ENCODE assay signal across 9 mouse cellular contexts in genomic region chr2:131546308-131546700, GRCm38 (mm10). TPM values are rescaled to one million over a fixed set of nuclear protein-coding genes. Genes with fewer than 3 reads are reported as not detected.
A peak's percentile ranks its signal among the peaks of the same experiment; 100 is the strongest.
DNase-seq lines count a peak whose midpoint lies in the region; ATAC-seq and TF ChIP-seq lines count a peak whose summit lies in the region.
"Had no signal": no experiment of that assay in that cellular context is flagged by ENCODE, and none has a peak within 500 bp of the region (broad histone marks: within the 10 kb centered on the region; RNA-seq: fewer than 3 reads in every experiment).

No protein-coding gene starts in this region.

- peak overlapping the region; percentile 90 for H3K4me2 ChIP-seq in heart, embryonic 12.5 days
- peak overlapping the region; percentile 71 for H3K4me2 ChIP-seq in hindbrain, embryonic 11.5 days (replicated peaks; ENCODE audit: low read depth, low read length)
- H3K4me2 ChIP-seq in midbrain, embryonic 12.5 days (replicated peaks): peak overlapping the region; percentile 63

- H3K9me3 ChIP-seq in heart, embryonic 12.5 days (replicated peaks): no peaks in the 10 kb centered on the region
- no peaks in the 10 kb centered on the region for H3K9me3 ChIP-seq in ES-E14 (ENCODE audit: control insufficient read depth, insufficient read depth, low read depth, low read length)
- H3K9me3 ChIP-seq in hindbrain, embryonic 11.5 days (ENCODE audit: control insufficient read depth, low read length): no peaks in the 10 kb centered on the region
- no peaks in the 10 kb centered on the region for H3K9me3 ChIP-seq in midbrain, embryonic 12.5 days

- H3K9ac ChIP-seq in heart, embryonic 12.5 days: peak overlapping the region; percentile 65
- peak overlapping the region; percentile 24 for H3K9ac ChIP-seq in ES-E14 (ENCODE audit: insufficient read depth, low read depth, low read length, poor library complexity, severe bottlenecking)
- peak overlapping the region; percentile 52 for H3K9ac ChIP-seq in hindbrain, embryonic 11.5 days (ENCODE audit: low read depth, low read length)
- peak overlapping the region; percentile 61 for H3K9ac ChIP-seq in midbrain, embryonic 12.5 days (replicated peaks)

- H3K4me1 ChIP-seq in heart, embryonic 12.5 days (replicated peaks): peaks cover 19% of the 10 kb centered on the region
- H3K4me1 ChIP-seq in ES-E14 (ENCODE audit: control insufficient read depth in 2 of 2, insufficient read depth in 2 of 2, low read length in 2 of 2, poor library complexity in 1 of 2): peaks cover 0 to 2% of the 10 kb centered on the region in 2 experiments; a peak in 2 of 4 replicates
- no peaks in the 10 kb centered on the region for H3K4me1 ChIP-seq in hindbrain, embryonic 11.5 days (replicated peaks; ENCODE audit: control insufficient read depth, insufficient read depth, low read length)
- H3K4me1 ChIP-seq in midbrain, embryonic 12.5 days: peaks cover 7% of the 10 kb centered on the region

- no peak for DNase-seq in heart, postnatal 10 days
- DNase-seq in ES-E14 (ENCODE audit: low read depth, low spot score): no peak
- peak; percentile 55 for DNase-seq in hindbrain, embryonic 11.5 days (ENCODE audit: low spot score)
- no peak for DNase-seq in frontal cortex, postnatal 36 days (ENCODE audit: low spot score in 2 of 2)
- no peak for DNase-seq in thymus, postnatal 25 days
- no peak for DNase-seq in thymus, postnatal 10 days (ENCODE audit: low spot score in 2 of 2)

- H3K36me3 ChIP-seq in heart, embryonic 12.5 days: no peaks in the 10 kb centered on the region
- no peaks in the 10 kb centered on the region for H3K36me3 ChIP-seq in ES-E14 (ENCODE audit: control insufficient read depth, insufficient read depth, low read length, poor library complexity, severe bottlenecking)
- no peaks in the 10 kb centered on the region for H3K36me3 ChIP-seq in hindbrain, embryonic 11.5 days (ENCODE audit: control insufficient read depth, insufficient read depth, low read length)
- no peaks in the 10 kb centered on the region for H3K36me3 ChIP-seq in midbrain, embryonic 12.5 days

- peaks cover 73% of the 10 kb centered on the region for H3K27me3 ChIP-seq in heart, embryonic 12.5 days (replicated peaks)
- peaks cover 28% of the 10 kb centered on the region for H3K27me3 ChIP-seq in hindbrain, embryonic 11.5 days (ENCODE audit: control insufficient read depth, insufficient read depth, low read length)
- H3K27me3 ChIP-seq in midbrain, embryonic 12.5 days: peaks cover 53% of the 10 kb centered on the region

- in situ Hi-C loops in ES-E14 (cut with MboI; ENCODE audit: low sequenced_read_pairs in 2 of 2, unreplicated experiment in 2 of 2): loop anchor here (10.0 kb wide), 2 partner anchors 258 to 268 kb away; no protein-coding TSS in a partner anchor

- no peak; the same call in 1 of the 2 replicates for ATAC-seq in heart, embryonic 12.5 days (ENCODE audit: insufficient number of reproducible peaks, low FRiP score)
- ATAC-seq in hindbrain, embryonic 11.5 days (ENCODE audit: low FRiP score): no peak; the same call in 1 of the 2 replicates
- no peak for ATAC-seq in midbrain, embryonic 12.5 days (ENCODE audit: low FRiP score, low read depth)

- H3K4me3 ChIP-seq in heart, embryonic 12.5 days: peak overlapping the region; percentile 61
- peak overlapping the region; percentile 60 to 63; a peak in 3 of 4 replicates for H3K4me3 ChIP-seq in ES-E14 (ENCODE audit: insufficient read depth in 1 of 2, low read depth in 1 of 2, low read length in 2 of 2, poor library complexity in 1 of 2, severe bottlenecking in 1 of 2)
- H3K4me3 ChIP-seq in hindbrain, embryonic 11.5 days (ENCODE audit: low read depth, low read length): peak overlapping the region; percentile 39
- peak overlapping the region; percentile 43 for H3K4me3 ChIP-seq in midbrain, embryonic 12.5 days

- no peak overlapping the region for H3K27ac ChIP-seq in heart, embryonic 12.5 days (ENCODE audit: poor library complexity, severe bottlenecking)
- H3K27ac ChIP-seq in ES-E14 (ENCODE audit: insufficient read depth, low read depth, low read length, poor library complexity, severe bottlenecking): no peak overlapping the region
- no peak overlapping the region for H3K27ac ChIP-seq in hindbrain, embryonic 11.5 days (ENCODE audit: low read depth, low read length)
- no peak overlapping the region for H3K27ac ChIP-seq in midbrain, embryonic 12.5 days (replicated peaks)

- WGBS in heart, embryonic 12.5 days: 2% methylated on average over 27 of the region's 27 CpGs
- 4% methylated on average over 27 of the region's 27 CpGs for WGBS in hindbrain, embryonic 11.5 days
- 3% methylated on average over 27 of the region's 27 CpGs for WGBS in midbrain, embryonic 12.5 days

- intact Hi-C loops in heart, postnatal 10 days (cut with DNase I): loop anchor here (5.0 to 10.0 kb wide), 2 partner anchors 226 to 398 kb away; no protein-coding TSS in a partner anchor

TF ChIP-seq in ES-E14, 5 proteins besides CTCF, POLR2A, EP300 and RAD21:
- TF ChIP-seq CHD2 (IDR thresholded peaks at IDR 0.05; ENCODE audit: low read depth, low read length) (no peak), MAFK (IDR thresholded peaks at IDR 0.05; ENCODE audit: insufficient read depth, low read depth, low read length) (no peak), HCFC1 (IDR thresholded peaks at IDR 0.05; ENCODE audit: borderline replicate concordance, insufficient read depth, low read length) (no peak), ZC3H11A (IDR thresholded peaks at IDR 0.05; ENCODE audit: borderline replicate concordance, low read depth, low read length) (no peak), ZNF384 (IDR thresholded peaks at IDR 0.05; ENCODE audit: low read depth, low read length) (no peak)

RNA-seq across cellular contexts. Expression of gene Adra1d, which starts 15.8 kb away (rescaled TPM):
- polyA plus RNA-seq in heart, embryonic 12.5 days (2016; fragmentation: Nextera tagmentation; extraction: Ambion mirVana): 0.23 and 0.45 TPM in 2 replicates
- 1 to 10 TPM; 4.3 to 4.5 TPM for total RNA-seq in heart, postnatal 10 days (2021)
- total RNA-seq in ES-E14 (2012; rRNA removed): 0.79 and 0.85 TPM in 2 replicates
- polyA plus RNA-seq in hindbrain, embryonic 11.5 days (2014; fragmentation: Nextera tagmentation; extraction: Ambion mirVana): 0.17 and 0.18 TPM in 2 replicates
- 0.20 and 0.27 TPM in 2 replicates for polyA plus RNA-seq in midbrain, embryonic 12.5 days (2016; fragmentation: Nextera tagmentation; extraction: Ambion mirVana)
- total RNA-seq: neutrophil, adult 5-6 weeks had no signal

RNA-seq across cellular contexts. Expression of gene Smox, which starts 55.0 kb away (rescaled TPM):
- polyA plus RNA-seq in heart, embryonic 12.5 days (2016; fragmentation: Nextera tagmentation; extraction: Ambion mirVana): 21.0 and 21.3 TPM in 2 replicates
- 10 to 100 TPM; 29.7 to 35.2 TPM for total RNA-seq in heart, postnatal 10 days (2021)
- total RNA-seq in ES-E14 (2012; rRNA removed): 12.9 and 16.1 TPM in 2 replicates
- polyA plus RNA-seq in hindbrain, embryonic 11.5 days (2014; fragmentation: Nextera tagmentation; extraction: Ambion mirVana): 25.6 and 26.5 TPM in 2 replicates
- 43.0 and 47.7 TPM in 2 replicates for polyA plus RNA-seq in midbrain, embryonic 12.5 days (2016; fragmentation: Nextera tagmentation; extraction: Ambion mirVana)
